Mouse (Mus musculus): ENCODE data around the gene Ergic3.

DNA sequence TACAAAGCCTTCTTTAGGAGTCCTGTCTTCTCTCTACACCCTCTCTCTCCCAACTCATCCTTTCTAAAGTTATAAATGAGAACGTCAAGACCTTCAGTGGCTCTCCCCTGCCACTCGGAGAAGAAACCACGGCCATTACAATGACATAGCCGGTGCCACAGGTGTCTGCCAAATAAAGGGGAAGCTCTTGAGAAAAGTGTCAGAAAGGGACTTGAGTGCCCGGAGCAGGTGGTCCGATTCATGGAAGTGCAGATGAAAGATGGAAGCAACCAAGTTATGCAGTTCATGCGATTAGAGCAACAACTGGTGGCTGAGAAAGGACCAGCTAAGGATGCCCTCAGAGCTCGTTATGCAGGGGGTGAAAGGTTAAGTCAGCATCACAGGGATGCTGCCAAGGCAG, 35.1 kb downstream of the Ergic3 start:
- no peak for TF ChIP-seq CTCF (IDR thresholded peaks at IDR 0.05; ENCODE audit: low read depth, low read length)
- TF ChIP-seq POLR2A (IDR thresholded peaks at IDR 0.05; ENCODE audit: extremely low read depth, insufficient read depth, low read length) = no peak

Data from liver, adult 2 months (tissue).